Mouse (Mus musculus) embryonic facial prominence, embryonic 13.5 days (tissue): Measurements from ENCODE around the gene Ydjc. TPM values are rescaled to one million over a fixed set of nuclear protein-coding genes. Genes with fewer than 3 reads are reported as not detected.
A peak's percentile ranks its signal among the peaks of the same experiment; 100 is the strongest.
"Not testable (repeated sequence)": the region's sequence is repeated elsewhere in the genome, so short reads cannot be mapped to it uniquely, and the experiment has no call there.

ENCODE experiments used
- ATAC-seq: fragments of 200-750 bp; cut with Nextera tagmentation; 2 replicates; pipeline ENCODE4 v1.8.0; 2017; ENCODE audit warnings: low read depth; ENCODE audit not compliant: insufficient number of reproducible peaks, insufficient read depth, low FRiP score, low TSS enrichment
- H3K27ac ChIP-seq: fragments of 300-500 bp; sonication (generic); 2 replicates; pipeline ENCODE4 v1.5.1; 2015; ENCODE audit warnings: moderate library complexity, mild to moderate bottlenecking, inconsistent platforms
- H3K27me3 ChIP-seq: fragments of 300-500 bp; sonication (generic); 2 replicates; pipeline ENCODE4 v1.6.1; 2015; ENCODE audit warnings: mild to moderate bottlenecking, inconsistent platforms
- H3K36me3 ChIP-seq: fragments of 300-500 bp; sonication (generic); 2 replicates; pipeline ENCODE4 v1.6.1; 2015; ENCODE audit warnings: mild to moderate bottlenecking, inconsistent platforms
- H3K4me1 ChIP-seq: fragments of 300-500 bp; sonication (generic); 2 replicates; pipeline ENCODE4 v1.6.1; 2015; ENCODE audit warnings: inconsistent platforms
- H3K4me2 ChIP-seq: fragments of 300-500 bp; sonication (generic); 2 replicates; pipeline ENCODE4 v1.6.1; 2015; ENCODE audit warnings: moderate library complexity, mild to moderate bottlenecking, inconsistent platforms
- H3K4me3 ChIP-seq: fragments of 300-500 bp; sonication (generic); 2 replicates; pipeline ENCODE4 v1.5.1; 2015; ENCODE audit warnings: mild to moderate bottlenecking, inconsistent platforms
- H3K9ac ChIP-seq: fragments of 300-500 bp; sonication (generic); 2 replicates; pipeline ENCODE4 v1.6.1; 2015; ENCODE audit warnings: mild to moderate bottlenecking, inconsistent platforms
- H3K9me3 ChIP-seq: fragments of 300-500 bp; sonication (generic); 2 replicates; pipeline ENCODE4 v1.6.1; 2016; ENCODE audit warnings: inconsistent platforms
- WGBS: fragments of 180-500 bp; shearing (Covaris S2); methylation state at CpG from one replicate; pipeline ENCODE4 v1.1.7; 2015; ENCODE audit warnings: mixed read lengths; 5-methylcytosine and 5-hydroxymethylcytosine counted together
- polyA plus RNA-seq: library from polyadenylated mRNA; unstranded; fragments of >200 nt; fragmentation: Nextera tagmentation; extraction: Ambion mirVana; gene quantifications from 2 replicates; pipeline ENCODE4 v1.2.1, GENCODE M21; 2015

Gene Ydjc
- polyA plus RNA-seq, 1 experiment from 2014 or later, result 9.3 TPM

- H3K4me3 ChIP-seq, result peak overlapping the region; percentile 80
- H3K4me2 ChIP-seq, result peak overlapping the region; percentile 96
- H3K27me3 ChIP-seq, result no peaks in the 10 kb centered on the region
- H3K4me1 ChIP-seq, result peaks cover 18% of the 10 kb centered on the region
- H3K9ac ChIP-seq, result peak overlapping the region; percentile 79
- H3K36me3 ChIP-seq, result 0 out of 2 replicates have a peak, but pooled peaks cover 3% of the 10 kb centered on the region
- H3K27ac ChIP-seq, result peak overlapping the region; percentile 79
- no peaks in the 10 kb centered on the region for H3K9me3 ChIP-seq
- ATAC-seq, result no peak; the same call in 1 of the 2 replicates
- 3% methylated on average over 43 of the region's 43 CpGs for WGBS
These were observed 13.0 kb upstream of the Ydjc start for GRCm38 (mm10) chr16:17131191-17132088.

- Histone ChIP-seq H3K36me3 (0 out of 2 replicates have a peak, but pooled peaks cover 3% of the 10 kb centered on the region), H3K9me3 (no peaks in the 10 kb centered on the region), H3K4me1 (peaks cover 18% of the 10 kb centered on the region), H3K4me2 (peak within 1 kb of the TSS; percentile 96), H3K27me3 (no peaks in the 10 kb centered on the region), H3K9ac (peak within 1 kb of the TSS; percentile 79), H3K4me3 (peak within 1 kb of the TSS; percentile 80), H3K27ac (peak within 1 kb of the TSS; percentile 79)
- ATAC-seq, result peak; percentile 97
- under 1% methylated on average over 47 of the region's 47 CpGs for WGBS
These were observed 12.1 kb upstream of the Ydjc start, which contains the start of gene Sdf2l1 for GRCm38 (mm10) chr16:17132089-17132905. Gene Sdf2l1 (minus strand): TSS chr16:17132383.

DNA sequence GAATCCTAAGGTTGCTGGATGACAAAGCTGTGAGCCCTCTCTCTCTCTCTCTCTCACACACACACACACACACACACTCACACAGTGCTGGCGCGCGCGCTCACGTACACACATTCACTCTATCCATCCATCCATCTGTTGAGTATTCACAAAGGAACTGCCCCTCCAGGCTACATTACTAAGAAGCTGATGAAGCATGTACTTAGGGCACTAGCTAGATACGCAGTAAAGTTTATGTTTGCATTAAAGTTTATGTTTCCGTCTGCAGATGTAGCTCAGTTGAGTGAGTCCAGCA, 11.6 kb upstream of the Ydjc start:
- WGBS, result 32% methylated on average over 7 of the region's 7 CpGs
- Histone ChIP-seq H3K4me3 (peak overlapping the region; percentile 80), H3K27ac (no peak overlapping the region; the same call in 1 of the 2 replicates), H3K9me3 (no peaks in the 10 kb centered on the region), H3K4me2 (peak overlapping the region; percentile 96), H3K4me1 (peaks cover 18% of the 10 kb centered on the region), H3K9ac (peak overlapping the region; percentile 62), H3K36me3 (0 out of 2 replicates have a peak, but pooled peaks cover 3% of the 10 kb centered on the region), H3K27me3 (no peaks in the 10 kb centered on the region)
- ATAC-seq, result no peak

DNA sequence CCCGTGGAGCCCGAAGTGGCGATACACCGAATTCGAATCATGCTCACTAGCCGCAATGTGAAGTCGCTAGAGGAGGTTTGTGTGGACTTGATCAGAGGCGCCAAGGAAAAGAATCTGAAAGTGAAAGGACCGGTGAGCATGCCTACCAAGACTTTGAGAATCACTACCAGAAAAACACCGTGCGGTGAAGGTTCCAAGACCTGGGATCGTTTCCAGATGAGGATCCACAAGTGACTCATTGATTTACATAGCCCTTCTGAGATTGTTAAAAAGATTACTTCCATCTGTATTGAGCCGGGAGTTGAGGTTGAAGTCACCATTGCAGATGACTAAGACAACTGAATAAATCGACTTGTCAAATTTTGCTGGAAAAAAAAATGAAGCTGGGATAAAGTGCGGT, 7.1 kb upstream of the Ydjc start:
- H3K9ac ChIP-seq, result no peak overlapping the region
- H3K4me2 ChIP-seq, result no peak overlapping the region
- no peak for ATAC-seq
- no peaks in the 10 kb centered on the region for H3K27me3 ChIP-seq
- WGBS, result 76% methylated on average over 15 of the region's 15 CpGs
- no peak overlapping the region for H3K27ac ChIP-seq
- no peak overlapping the region for H3K4me3 ChIP-seq
- 0 out of 2 replicates have a peak, but pooled peaks cover 4% of the 10 kb centered on the region for H3K36me3 ChIP-seq
- H3K4me1 ChIP-seq, result peaks cover 5% of the 10 kb centered on the region
- H3K9me3 ChIP-seq, result no peaks in the 10 kb centered on the region

DNA sequence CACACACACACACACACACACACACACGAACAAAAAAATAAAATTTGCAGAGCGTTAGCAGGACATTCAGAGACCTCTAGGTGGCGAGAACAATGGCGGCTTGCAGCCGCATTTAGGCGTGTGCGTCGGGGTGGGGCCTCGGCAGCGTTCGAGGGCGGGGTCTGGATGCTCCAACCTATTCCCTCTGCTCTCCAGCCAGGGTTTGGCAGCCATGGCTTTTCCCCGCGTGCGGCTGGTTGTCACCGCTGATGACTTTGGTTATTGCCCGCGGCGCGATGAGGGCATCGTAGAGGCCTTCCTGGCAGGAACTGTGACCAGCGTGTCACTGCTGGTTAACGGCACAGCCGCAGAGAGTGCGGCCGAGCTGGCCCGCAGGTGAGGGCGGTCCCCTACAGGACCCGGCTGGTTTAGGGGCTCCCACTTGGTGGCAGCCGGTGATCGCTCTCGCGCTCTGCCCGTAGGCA, 2.4 kb downstream of the Ydjc start, which contains the start of gene Ccdc116:
Gene Ccdc116, minus strand, starts transcription at position 458 of the 464 bp plus-strand sequence.
- Histone ChIP-seq H3K27me3 (peaks cover 10% of the 10 kb centered on the region), H3K4me2 (peak within 1 kb of the TSS; percentile 99), H3K4me3 (peak within 1 kb of the TSS; percentile 62), H3K9ac (peak within 1 kb of the TSS; percentile 71), H3K9me3 (no peaks in the 10 kb centered on the region), H3K36me3 (peaks cover 10% of the 10 kb centered on the region), H3K4me1 (peaks cover 12% of the 10 kb centered on the region), H3K27ac (no peak within 1 kb of the TSS)
- under 1% methylated on average over 34 of the region's 34 CpGs for WGBS
- peak; percentile 68; the same call in 1 of the 2 replicates for ATAC-seq

DNA sequence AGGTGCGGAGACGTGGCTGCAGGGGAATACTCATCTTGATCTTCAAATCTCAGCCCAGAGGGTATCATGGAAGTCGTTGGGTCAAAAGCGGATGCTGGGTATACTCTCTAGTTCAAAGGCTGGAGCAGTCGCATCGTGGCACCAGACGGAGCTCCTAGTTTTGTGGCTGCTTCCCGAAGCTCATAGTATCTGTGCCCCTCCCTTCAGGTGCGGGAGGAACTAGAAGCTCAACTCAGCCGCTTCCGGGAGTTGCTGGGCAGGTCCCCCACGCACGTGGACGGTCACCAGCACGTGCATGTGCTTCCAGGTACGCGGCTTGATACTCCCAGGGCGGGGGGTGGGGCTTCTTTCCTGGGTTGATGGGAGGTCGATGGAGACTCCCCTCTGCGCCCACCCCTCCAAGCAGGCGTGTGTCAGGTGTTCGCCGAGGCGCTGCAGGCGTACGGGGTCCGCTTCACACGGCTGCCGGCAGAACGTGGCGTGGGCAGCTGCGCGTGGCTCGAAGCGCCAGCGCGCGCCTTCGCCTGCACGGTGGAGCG, 3.0 kb downstream of the Ydjc start:
- H3K4me1 ChIP-seq, result peaks cover 12% of the 10 kb centered on the region
- ATAC-seq, result no peak
- H3K4me2 ChIP-seq, result peak overlapping the region; percentile 99
- under 1% methylated on average over 41 of the region's 41 CpGs for WGBS
- H3K27me3 ChIP-seq, result peaks cover 10% of the 10 kb centered on the region
- H3K9me3 ChIP-seq, result no peaks in the 10 kb centered on the region
- peak overlapping the region; percentile 62 for H3K4me3 ChIP-seq
- H3K9ac ChIP-seq, result peak overlapping the region; percentile 71
- no peak overlapping the region for H3K27ac ChIP-seq
- H3K36me3 ChIP-seq, result peaks cover 17% of the 10 kb centered on the region

GRCm38 (mm10) chr16:17148084-17148483, 3.7 kb downstream of the Ydjc start:
- Histone ChIP-seq H3K27me3 (peaks cover 10% of the 10 kb centered on the region), H3K9ac (peak overlapping the region; percentile 71), H3K36me3 (peaks cover 23% of the 10 kb centered on the region), H3K27ac (no peak overlapping the region), H3K9me3 (no peaks in the 10 kb centered on the region), H3K4me2 (peak overlapping the region; percentile 99), H3K4me1 (peaks cover 12% of the 10 kb centered on the region), H3K4me3 (peak overlapping the region; percentile 62)
- no peak for ATAC-seq
- 8% methylated on average over 16 of the region's 16 CpGs for WGBS

GRCm38 (mm10) chr16:17150520-17151258, 6.3 kb downstream of the Ydjc start:
- H3K9me3 ChIP-seq, result no peaks in the 10 kb centered on the region
- H3K4me1 ChIP-seq, result peaks cover 12% of the 10 kb centered on the region
- H3K27ac ChIP-seq, result no peak overlapping the region
- no peak overlapping the region for H3K4me3 ChIP-seq
- WGBS, result 88% methylated on average over 7 of the region's 7 CpGs
- no peak for ATAC-seq
- H3K27me3 ChIP-seq, result peaks cover 10% of the 10 kb centered on the region
- no peak overlapping the region for H3K9ac ChIP-seq
- no peak overlapping the region for H3K4me2 ChIP-seq
- peaks cover 42% of the 10 kb centered on the region for H3K36me3 ChIP-seq

DNA sequence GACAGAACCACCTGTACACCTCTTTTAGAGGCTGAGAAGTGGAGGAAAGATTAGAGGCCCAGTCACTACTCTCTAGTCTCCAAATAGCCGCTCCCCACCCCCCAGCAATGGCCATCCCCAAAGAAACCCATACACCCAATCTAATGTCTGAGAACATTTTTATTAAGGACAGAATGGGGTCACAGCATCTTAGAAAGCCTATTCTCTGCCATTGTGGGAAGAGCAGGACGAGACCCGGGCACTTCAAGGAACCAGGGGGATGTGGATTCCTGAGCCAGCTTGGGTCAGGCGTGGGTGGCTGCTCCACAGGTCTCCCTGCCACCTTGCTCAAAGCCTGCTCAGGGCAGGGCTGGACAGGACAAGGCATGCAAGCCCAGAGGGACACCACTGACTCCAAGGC, 7.5 kb downstream of the Ydjc start:
- Histone ChIP-seq H3K4me1 (peaks cover 12% of the 10 kb centered on the region), H3K36me3 (peaks cover 52% of the 10 kb centered on the region), H3K4me2 (no peak overlapping the region), H3K27me3 (peaks cover 10% of the 10 kb centered on the region), H3K9ac (no peak overlapping the region), H3K27ac (no peak overlapping the region), H3K9me3 (no peaks in the 10 kb centered on the region), H3K4me3 (no peak overlapping the region)
- 98% methylated on average over 4 of the region's 4 CpGs for WGBS
- ATAC-seq, result no peak

DNA sequence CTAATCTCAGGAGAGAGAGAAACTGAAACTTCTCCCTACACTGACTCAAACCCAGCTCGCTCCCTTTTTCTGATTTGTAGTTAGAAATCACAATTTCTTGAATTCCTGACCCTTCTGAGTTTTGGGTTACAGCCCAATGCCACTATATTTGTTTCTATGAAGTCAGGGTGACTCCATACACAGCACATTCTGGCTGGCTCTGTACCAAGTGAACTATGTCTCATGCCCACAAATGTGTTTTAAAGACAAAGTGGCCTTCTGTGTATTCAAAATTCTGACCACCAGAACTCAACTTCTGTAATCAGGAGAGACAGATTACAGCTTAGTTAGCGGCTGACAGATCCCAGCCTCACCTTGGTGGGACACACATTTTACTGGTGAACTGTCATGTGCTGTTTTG, 9.9 kb downstream of the Ydjc start:
- no peak overlapping the region for H3K4me2 ChIP-seq
- 92% methylated on average over 2 of the region's 2 CpGs for WGBS
- H3K9ac ChIP-seq, result no peak overlapping the region
- peaks cover 76% of the 10 kb centered on the region for H3K36me3 ChIP-seq
- H3K9me3 ChIP-seq, result no peaks in the 10 kb centered on the region
- no peak for ATAC-seq
- no peak overlapping the region for H3K4me3 ChIP-seq
- H3K27ac ChIP-seq, result no peak overlapping the region
- no peaks in the 10 kb centered on the region for H3K4me1 ChIP-seq
- H3K27me3 ChIP-seq, result no peaks in the 10 kb centered on the region

DNA sequence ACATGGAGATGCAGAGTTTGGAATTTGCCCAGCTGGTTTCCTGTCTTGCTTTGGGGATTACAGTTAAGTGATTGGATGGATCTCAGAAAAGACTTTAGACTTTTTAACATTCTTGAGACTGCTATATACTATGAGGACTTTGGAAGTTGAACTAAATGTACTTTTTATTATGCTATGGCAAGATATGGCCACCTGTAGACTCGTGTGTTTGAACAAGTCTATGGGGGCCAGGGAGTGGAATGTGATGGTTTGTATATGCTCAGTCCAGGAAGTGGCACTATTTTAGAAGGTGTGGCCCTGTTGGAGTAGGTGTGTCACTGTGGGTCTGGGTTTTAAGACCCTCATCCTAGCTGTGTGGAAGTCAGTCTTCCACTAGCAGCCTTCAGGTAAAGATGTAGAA, 21.1 kb downstream of the Ydjc start:
- H3K9me3 ChIP-seq, H3K9ac ChIP-seq, H3K4me2 ChIP-seq, H3K4me3 ChIP-seq, H3K4me1 ChIP-seq, H3K27ac ChIP-seq, ATAC-seq, H3K27me3 ChIP-seq: not testable (repeated sequence)
- peaks cover 57% of the 10 kb centered on the region for H3K36me3 ChIP-seq
- WGBS, result 94% methylated on average over 1 of the region's 1 CpGs
